Mouse (Mus musculus) ES-E14 (cell line): ENCODE measurements around the gene Dhrs1.

ENCODE experiments used
- HCFC1 ChIP-seq: IDR thresholded peaks from 2 replicates; pipeline ENCODE4 v1.6.1; 2012; ENCODE audit warnings: low read length, inconsistent platforms, borderline replicate concordance; ENCODE audit not compliant: insufficient read depth
- MAFK ChIP-seq: IDR thresholded peaks from 2 replicates; pipeline ENCODE4 v1.6.1; 2014; ENCODE audit warnings: mild to moderate bottlenecking, low read depth, low read length, inconsistent platforms; ENCODE audit not compliant: insufficient read depth
- ZC3H11A ChIP-seq: IDR thresholded peaks from 2 replicates; pipeline ENCODE4 v1.6.1; 2012; ENCODE audit warnings: low read depth, mild to moderate bottlenecking, inconsistent platforms, low read length, borderline replicate concordance

- TF ChIP-seq ZC3H11A (no peak), MAFK (no peak), HCFC1 (no peak)
These were observed 17.4 kb downstream of the Dhrs1 start for GRCm38 (mm10) chr14:55727889-55728685.
